Mouse (Mus musculus) liver, embryonic 13.5 days (tissue): ENCODE results near the gene Arid4a. TPM values are rescaled to one million over a fixed set of nuclear protein-coding genes. Genes with fewer than 3 reads are reported as not detected.

ENCODE experiments used
- ATAC-seq: fragments of 200-750 bp; cut with Nextera tagmentation; 2 replicates; pipeline ENCODE4 v1.8.0; 2017; ENCODE audit warnings: low read depth, mild to moderate bottlenecking, moderate number of reproducible peaks, moderate library complexity
- DNase-seq: peaks from one replicate; pipeline ENCODE4 v3.0.0; 2022
- H3K27ac ChIP-seq: fragments of 300-500 bp; sonication (generic); 2 replicates; pipeline ENCODE4 v1.5.1; 2015; ENCODE audit warnings: moderate library complexity, mild to moderate bottlenecking, inconsistent platforms
- H3K27me3 ChIP-seq: fragments of 300-500 bp; sonication (generic); 2 replicates; pipeline ENCODE4 v1.6.1; 2015; ENCODE audit warnings: mild to moderate bottlenecking, inconsistent platforms
- H3K36me3 ChIP-seq: fragments of 300-500 bp; sonication (generic); 2 replicates; pipeline ENCODE4 v1.6.1; 2015; ENCODE audit warnings: mild to moderate bottlenecking, inconsistent platforms
- H3K4me1 ChIP-seq: fragments of 300-500 bp; sonication (generic); replicated peaks from 2 replicates; pipeline ENCODE4 v1.6.1; 2015; ENCODE audit warnings: inconsistent platforms
- H3K4me2 ChIP-seq: fragments of 300-500 bp; sonication (generic); 2 replicates; pipeline ENCODE4 v1.6.1; 2015; ENCODE audit warnings: inconsistent platforms, mild to moderate bottlenecking, moderate library complexity
- H3K4me3 ChIP-seq: fragments of 300-500 bp; sonication (generic); replicated peaks from 2 replicates; pipeline ENCODE4 v1.5.1; 2015; ENCODE audit warnings: mild to moderate bottlenecking, inconsistent platforms
- H3K9ac ChIP-seq: fragments of 300-500 bp; sonication (generic); 2 replicates; pipeline ENCODE4 v1.6.1; 2015; ENCODE audit warnings: mild to moderate bottlenecking, inconsistent platforms
- H3K9me3 ChIP-seq: fragments of 300-500 bp; sonication (generic); replicated peaks from 2 replicates; pipeline ENCODE4 v1.6.1; 2016; ENCODE audit warnings: inconsistent platforms
- WGBS: fragments of 180-500 bp; shearing (Covaris S2); methylation state at CpG from one replicate; pipeline ENCODE4 v1.1.7; 2015; ENCODE audit not compliant: insufficient replicate concordance; 5-methylcytosine and 5-hydroxymethylcytosine counted together
- polyA plus RNA-seq: library from polyadenylated mRNA; unstranded; fragments of >200 nt; fragmentation: Nextera tagmentation; extraction: Ambion mirVana; gene quantifications from 2 replicates; pipeline ENCODE4 v1.2.1, GENCODE M21; 2015

Arid4a gene
- 24.1 and 27.4 TPM in 2 replicates for polyA plus RNA-seq

DNA sequence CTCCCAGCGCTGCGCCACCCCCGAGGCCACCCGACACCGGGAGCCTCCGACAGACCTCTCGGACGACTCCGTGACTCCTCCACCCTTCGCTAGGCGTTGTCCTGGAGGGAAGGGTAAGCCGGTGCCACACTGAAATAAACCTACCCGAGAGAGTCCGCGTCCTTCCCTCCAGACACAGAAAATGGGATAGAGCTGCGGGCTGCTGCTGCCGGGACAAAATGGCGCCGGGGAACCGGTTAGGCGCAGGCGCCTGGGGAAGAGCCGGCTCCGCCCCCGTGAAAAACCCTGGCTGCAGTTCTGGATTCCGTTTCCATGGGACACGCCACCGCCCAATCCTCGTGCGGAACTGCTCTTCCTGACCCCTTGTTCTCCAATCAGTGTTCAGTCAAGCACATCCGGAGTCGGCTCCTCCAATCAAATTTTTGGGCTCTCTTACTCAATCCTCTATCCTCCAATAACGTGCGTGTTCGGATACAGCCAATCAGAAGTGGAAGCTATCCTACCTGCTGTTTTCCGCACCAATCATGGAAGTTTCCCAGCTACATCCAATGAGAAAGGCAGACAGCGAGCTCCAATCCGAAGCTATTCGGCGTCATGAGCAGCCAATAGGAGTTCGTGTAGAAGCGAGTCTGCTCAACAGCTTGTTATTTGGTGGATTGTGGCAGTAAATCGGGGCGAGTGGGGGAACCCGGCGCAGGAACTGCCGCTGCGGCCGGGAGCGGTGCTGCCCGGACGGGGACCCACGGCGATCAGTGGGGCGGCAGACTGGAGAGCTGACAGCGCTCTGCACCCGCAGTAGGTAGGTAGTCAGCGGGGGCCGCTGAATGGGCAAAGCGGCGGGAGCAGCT, at the start of gene Arid4a:
TSS of gene Arid4a (plus strand) at position 628 of the 848 bp plus-strand sequence.
- H3K27me3 ChIP-seq, result no peaks in the 10 kb centered on the region
- H3K4me3 ChIP-seq, result peak within 1 kb of the TSS; percentile 100
- H3K4me2 ChIP-seq, result peak within 1 kb of the TSS; percentile 87
- under 1% methylated on average over 61 of the region's 61 CpGs for WGBS
- H3K27ac ChIP-seq, result peak within 1 kb of the TSS; percentile 98
- peak; percentile 97 for DNase-seq
- H3K4me1 ChIP-seq, result peaks cover 36% of the 10 kb centered on the region
- ATAC-seq, result peak; percentile 95
- peak within 1 kb of the TSS; percentile 99 for H3K9ac ChIP-seq
- H3K36me3 ChIP-seq, result peaks cover 26% of the 10 kb centered on the region
- H3K9me3 ChIP-seq, result no peaks in the 10 kb centered on the region

GRCm38 (mm10) chr12:70967581-70967980, 48.2 kb upstream of the Arid4a start:
- DNase-seq (no peak), ATAC-seq (no peak)
- WGBS, result 56% methylated on average over 8 of the region's 8 CpGs

GRCm38 (mm10) chr12:70968141-70968790, 47.5 kb upstream of the Arid4a start:
- Histone ChIP-seq H3K36me3 (peaks cover 3% of the 10 kb centered on the region), H3K4me3 (peak overlapping the region; percentile 71), H3K4me1 (peaks cover 9% of the 10 kb centered on the region), H3K9ac (peak overlapping the region; percentile 78), H3K27ac (peak overlapping the region; percentile 94), H3K27me3 (no peaks in the 10 kb centered on the region), H3K4me2 (peak overlapping the region; percentile 69), H3K9me3 (no peaks in the 10 kb centered on the region)
- DNase-seq (peak; percentile 70), ATAC-seq (peak; percentile 93)
- WGBS, result under 1% methylated on average over 35 of the region's 35 CpGs

More at GRCm38 (mm10) chr12:70967581-70967980, 48.2 kb upstream of the Arid4a start:
- Histone ChIP-seq H3K4me2 (peak overlapping the region; percentile 69), H3K4me1 (peaks cover 9% of the 10 kb centered on the region), H3K27ac (peak overlapping the region; percentile 94), H3K36me3 (peaks cover 7% of the 10 kb centered on the region), H3K4me3 (peak overlapping the region; percentile 71), H3K27me3 (no peaks in the 10 kb centered on the region), H3K9me3 (no peaks in the 10 kb centered on the region), H3K9ac (peak overlapping the region; percentile 78)

DNA sequence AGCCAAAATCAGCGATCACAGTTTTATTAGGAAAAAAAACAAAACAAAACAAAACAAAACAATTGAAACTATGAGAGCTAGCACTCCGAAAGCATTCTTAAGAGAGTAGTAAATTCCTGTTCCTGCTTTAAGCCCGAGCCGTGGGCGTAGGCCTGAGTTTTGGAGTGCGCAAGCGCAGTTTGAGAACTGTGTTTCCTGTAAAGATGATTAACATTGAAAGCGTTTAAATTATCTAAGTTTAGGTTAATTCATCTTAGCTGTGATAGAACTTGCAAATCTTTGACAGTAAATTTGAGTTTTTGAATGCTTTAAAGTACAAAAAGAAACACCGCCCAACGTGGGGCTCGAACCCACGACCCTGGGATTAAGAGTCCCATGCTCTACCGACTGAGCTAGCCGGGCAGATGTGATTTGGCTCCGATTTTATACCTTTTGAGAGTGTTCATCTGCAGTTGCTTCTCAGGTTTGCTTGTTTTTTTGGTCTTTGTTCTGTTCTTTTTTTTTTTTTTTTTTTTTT, 46.9 kb upstream of the Arid4a start:
- DNase-seq (peak; percentile 78), ATAC-seq (peak; percentile 49)
- Histone ChIP-seq H3K4me1 (peaks cover 12% of the 10 kb centered on the region), H3K27me3 (no peaks in the 10 kb centered on the region), H3K4me2 (peak overlapping the region; percentile 69), H3K27ac (peak overlapping the region; percentile 94), H3K9me3 (no peaks in the 10 kb centered on the region), H3K36me3 (no peaks in the 10 kb centered on the region), H3K9ac (peak overlapping the region; percentile 78), H3K4me3 (peak overlapping the region; percentile 71)
- under 1% methylated on average over 15 of the region's 15 CpGs for whole genome bisulfite sequencing

DNA sequence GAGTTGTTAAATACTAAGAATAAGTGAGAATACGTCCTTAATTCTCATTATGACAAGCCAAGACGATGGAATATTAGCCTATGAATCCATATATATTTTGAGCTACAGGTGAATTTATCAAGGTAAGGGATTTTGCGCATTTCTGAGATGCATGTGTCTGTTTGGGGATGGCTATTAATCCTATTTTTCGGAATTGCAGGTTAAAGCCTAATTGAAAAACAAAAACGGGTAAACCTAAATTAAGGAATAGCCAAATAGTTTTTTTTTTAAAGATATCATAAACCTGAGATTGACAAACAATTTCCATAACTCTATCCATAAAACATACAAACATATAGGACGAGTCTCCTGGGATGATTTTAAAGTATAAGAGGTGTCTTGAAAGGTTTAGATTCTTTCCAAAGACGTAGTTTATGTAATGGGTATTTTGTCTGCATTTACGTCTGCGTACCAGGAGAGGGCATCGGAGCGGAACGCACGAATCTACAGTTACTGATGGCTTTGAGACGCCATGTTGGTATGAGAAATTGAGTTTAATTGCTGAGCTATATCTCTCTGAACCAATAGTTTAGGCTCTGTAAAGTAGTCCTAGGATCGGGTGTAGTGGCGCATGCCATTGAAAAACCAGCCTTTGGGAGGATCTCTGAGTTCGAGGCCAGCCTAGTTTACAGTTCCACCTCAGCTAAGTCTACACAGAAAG, 46.2 kb upstream of the Arid4a start:
- Histone ChIP-seq H3K4me2 (peak overlapping the region; percentile 57), H3K9me3 (no peaks in the 10 kb centered on the region), H3K4me3 (peak overlapping the region; percentile 55), H3K27me3 (no peaks in the 10 kb centered on the region), H3K4me1 (peaks cover 16% of the 10 kb centered on the region), H3K36me3 (no peaks in the 10 kb centered on the region), H3K27ac (peak overlapping the region; percentile 69), H3K9ac (peak overlapping the region; percentile 65)
- 0 out of 2 replicates have a peak, but pooled peaks have one; percentile 1 for ATAC-seq
- peak; percentile 63 for DNase-seq
- WGBS, result 3% methylated on average over 17 of the region's 17 CpGs

DNA sequence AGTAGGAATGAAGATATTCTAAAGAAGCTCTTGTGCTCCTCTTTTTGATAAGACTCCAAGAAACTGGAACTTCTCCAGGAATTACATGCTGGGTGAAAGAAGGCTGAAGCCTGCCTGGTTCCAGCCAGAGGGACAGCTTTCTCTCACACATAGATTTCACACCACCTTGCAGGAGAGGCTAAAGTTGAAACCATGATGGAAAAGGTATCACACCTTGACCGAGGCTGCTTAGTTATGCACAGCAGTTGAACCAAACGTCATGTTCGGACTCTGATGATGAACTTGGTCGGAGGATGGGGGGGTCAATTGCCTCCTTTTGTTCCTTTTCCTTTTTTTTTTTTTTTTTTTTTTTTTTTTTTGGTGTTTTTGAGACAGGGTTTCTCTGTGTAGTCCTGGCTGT, 42.0 kb upstream of the Arid4a start:
- Histone ChIP-seq H3K9me3 (no peaks in the 10 kb centered on the region), H3K4me3 (peak overlapping the region; percentile 96), H3K4me1 (peaks cover 29% of the 10 kb centered on the region), H3K27me3 (no peaks in the 10 kb centered on the region), H3K27ac (peak overlapping the region; percentile 97), H3K4me2 (peak overlapping the region; percentile 78), H3K9ac (peak overlapping the region; percentile 67), H3K36me3 (peaks cover 11% of the 10 kb centered on the region)
- WGBS, result 70% methylated on average over 4 of the region's 4 CpGs
- ATAC-seq, result no peak
- no peak for DNase-seq

- peak within 1 kb of the TSS; percentile 96 for H3K9ac ChIP-seq
- H3K4me3 ChIP-seq, result peak within 1 kb of the TSS; percentile 96
- peaks cover 29% of the 10 kb centered on the region for H3K4me1 ChIP-seq
- no peaks in the 10 kb centered on the region for H3K27me3 ChIP-seq
- DNase-seq (peak; percentile 87), ATAC-seq (peak; percentile 99)
- peaks cover 17% of the 10 kb centered on the region for H3K36me3 ChIP-seq
- H3K9me3 ChIP-seq, result no peaks in the 10 kb centered on the region
- peak within 1 kb of the TSS; percentile 78 for H3K4me2 ChIP-seq
- under 1% methylated on average over 71 of the region's 71 CpGs for WGBS
- H3K27ac ChIP-seq, result peak within 1 kb of the TSS; percentile 97
Observed at GRCm38 (mm10) chr12:70974441-70975266, 41.1 kb upstream of the Arid4a start, which contains the start of gene Psma3. Psma3 (plus strand) TSS chr12:70974621.

- H3K4me3 ChIP-seq, result peak overlapping the region; percentile 96
- peak overlapping the region; percentile 96 for H3K9ac ChIP-seq
- peaks cover 22% of the 10 kb centered on the region for H3K36me3 ChIP-seq
- WGBS, result 14% methylated on average over 10 of the region's 10 CpGs
- peaks cover 29% of the 10 kb centered on the region for H3K4me1 ChIP-seq
- peak overlapping the region; percentile 78 for H3K4me2 ChIP-seq
- H3K27me3 ChIP-seq, result no peaks in the 10 kb centered on the region
- no peaks in the 10 kb centered on the region for H3K9me3 ChIP-seq
- peak; percentile 5 for DNase-seq
- H3K27ac ChIP-seq, result peak overlapping the region; percentile 97
- no peak for ATAC-seq
Observed at GRCm38 (mm10) chr12:70975406-70975805, 40.4 kb upstream of the Arid4a start.

- ATAC-seq, result no peak
Observed at GRCm38 (mm10) chr12:70975891-70976290, 39.9 kb upstream of the Arid4a start.

DNA sequence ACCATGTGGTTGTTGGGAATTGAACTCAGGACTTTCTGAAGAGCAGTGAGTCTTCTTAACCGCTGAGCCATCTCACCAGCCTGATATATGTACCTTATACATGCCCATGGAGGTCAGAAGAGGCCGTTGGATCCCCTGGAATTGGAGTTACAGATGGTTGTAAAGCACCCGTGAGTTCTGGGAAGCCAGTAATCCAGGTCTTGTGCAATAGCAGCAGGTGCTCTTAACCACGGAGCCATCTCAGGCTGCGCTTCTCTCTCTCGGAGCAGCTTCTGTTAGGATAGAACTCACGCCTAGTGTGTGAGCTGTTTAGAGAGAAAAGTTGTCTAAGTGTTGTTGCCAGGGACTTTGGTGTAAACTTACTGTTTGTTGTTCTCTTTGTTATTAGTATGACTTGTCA, 37.4 kb upstream of the Arid4a start:
- H3K27me3 ChIP-seq, result no peaks in the 10 kb centered on the region
- DNase-seq (no peak), ATAC-seq (no peak)
- H3K36me3 ChIP-seq, result peaks cover 41% of the 10 kb centered on the region
- H3K9ac ChIP-seq, result no peak overlapping the region; the same call in 1 of the 2 replicates
- WGBS, result 76% methylated on average over 7 of the region's 7 CpGs
- no peaks in the 10 kb centered on the region for H3K9me3 ChIP-seq
- no peak overlapping the region for H3K4me2 ChIP-seq
- H3K4me3 ChIP-seq, result no peak overlapping the region
- H3K4me1 ChIP-seq, result peaks cover 29% of the 10 kb centered on the region
- no peak overlapping the region for H3K27ac ChIP-seq

More at GRCm38 (mm10) chr12:70975891-70976290, 39.9 kb upstream of the Arid4a start:
- WGBS, result 41% methylated on average over 3 of the region's 3 CpGs
- Histone ChIP-seq H3K9me3 (no peaks in the 10 kb centered on the region), H3K27ac (peak overlapping the region; percentile 97; the same call in 1 of the 2 replicates), H3K4me3 (peak overlapping the region; percentile 96), H3K4me1 (peaks cover 29% of the 10 kb centered on the region), H3K4me2 (peak overlapping the region; percentile 78), H3K27me3 (no peaks in the 10 kb centered on the region), H3K9ac (peak overlapping the region; percentile 96), H3K36me3 (peaks cover 26% of the 10 kb centered on the region)
- DNase-seq, result no peak
